ENCODE assay signal across 9 mouse cellular contexts in genomic region chr2:150678392-150678791, GRCm38 (mm10). TPM values are rescaled to one million over a fixed set of nuclear protein-coding genes. Genes with fewer than 3 reads are reported as not detected.
DNase-seq lines count a peak whose midpoint lies in the region; ATAC-seq and TF ChIP-seq lines count a peak whose summit lies in the region.
"Had no signal": no experiment of that assay in that cellular context is flagged by ENCODE, and none has a peak within 500 bp of the region (broad histone marks: within the 10 kb centered on the region; RNA-seq: fewer than 3 reads in every experiment).

No protein-coding gene starts in this region.

- H3K27ac ChIP-seq in heart, postnatal 0 days (ENCODE audit: low read depth) = no peak overlapping the region
- no peak overlapping the region for H3K27ac ChIP-seq in heart, embryonic 12.5 days (ENCODE audit: poor library complexity, severe bottlenecking)
- H3K27ac ChIP-seq in ES-Bruce4 (ENCODE audit: insufficient read depth, low read length) = no peak overlapping the region
- no peak overlapping the region for H3K27ac ChIP-seq in testis, adult 2 months (ENCODE audit: control insufficient read depth, insufficient read depth, low read depth, low read length)
- H3K27ac ChIP-seq: limb, embryonic 12.5 days had no signal

- no peaks in the 10 kb centered on the region for H3K36me3 ChIP-seq in heart, postnatal 0 days (replicated peaks; ENCODE audit: control insufficient read depth, insufficient read depth, low read length)
- no peaks in the 10 kb centered on the region for H3K36me3 ChIP-seq in heart, embryonic 12.5 days
- H3K36me3 ChIP-seq in ES-Bruce4 (ENCODE audit: control insufficient read depth, insufficient read depth, low read length, poor library complexity, severe bottlenecking) = no peaks in the 10 kb centered on the region
- H3K36me3 ChIP-seq in testis, adult 2 months (ENCODE audit: control insufficient read depth, insufficient read depth, low read length) = no peaks in the 10 kb centered on the region
- H3K36me3 ChIP-seq: limb, embryonic 12.5 days had no signal

- ATAC-seq in heart, postnatal 0 days (ENCODE audit: insufficient read depth, low read depth) = no peak
- no peak for ATAC-seq in heart, embryonic 12.5 days (ENCODE audit: insufficient number of reproducible peaks, low FRiP score)

- H3K4me3 ChIP-seq in heart, postnatal 0 days (ENCODE audit: low read depth, low read length) = no peak overlapping the region
- no peak overlapping the region for H3K4me3 ChIP-seq in heart, embryonic 12.5 days
- no peak overlapping the region for H3K4me3 ChIP-seq in ES-Bruce4 (ENCODE audit: low read depth, low read length)
- H3K4me3 ChIP-seq in testis, adult 2 months (ENCODE audit: control insufficient read depth, low read depth, low read length) = no peak overlapping the region
- H3K4me3 ChIP-seq: limb, embryonic 12.5 days had no signal

- TF ChIP-seq CTCF in heart, postnatal 0 days (IDR thresholded peaks at IDR 0.05; ENCODE audit: low read depth) = peak; percentile 90
- peak; percentile 46 for TF ChIP-seq CTCF in ES-Bruce4 (IDR thresholded peaks at IDR 0.05; ENCODE audit: low read depth, low read length)
- peak; percentile 44; the same call in 1 of the 2 replicates for TF ChIP-seq CTCF in testis, adult 2 months (IDR thresholded peaks at IDR 0.05; ENCODE audit: control insufficient read depth, insufficient read depth, insufficient replicate concordance, low read depth, low read length)

- no peaks in the 10 kb centered on the region for H3K4me1 ChIP-seq in heart, postnatal 0 days (ENCODE audit: control insufficient read depth, insufficient read depth)
- no peaks in the 10 kb centered on the region for H3K4me1 ChIP-seq in heart, embryonic 12.5 days (replicated peaks)
- no peaks in the 10 kb centered on the region for H3K4me1 ChIP-seq in ES-Bruce4 (ENCODE audit: control insufficient read depth, insufficient read depth, low read length)
- no peaks in the 10 kb centered on the region for H3K4me1 ChIP-seq in testis, adult 2 months (ENCODE audit: control insufficient read depth, insufficient read depth, low read length)
- H3K4me1 ChIP-seq: limb, embryonic 12.5 days had no signal

- no peak overlapping the region for H3K4me2 ChIP-seq in heart, postnatal 0 days (ENCODE audit: low read depth, low read length)
- H3K4me2 ChIP-seq in heart, embryonic 12.5 days = no peak overlapping the region
- H3K4me2 ChIP-seq: limb, embryonic 12.5 days had no signal

- H3K9ac ChIP-seq in heart, postnatal 0 days (replicated peaks; ENCODE audit: low read depth, low read length) = no peak overlapping the region
- H3K9ac ChIP-seq in heart, embryonic 12.5 days = no peak overlapping the region
- no peak overlapping the region; the same call in 1 of the 2 replicates for H3K9ac ChIP-seq in ES-Bruce4 (ENCODE audit: low read depth, poor library complexity, severe bottlenecking)
- H3K9ac ChIP-seq: limb, embryonic 12.5 days had no signal

- no peaks in the 10 kb centered on the region for H3K9me3 ChIP-seq in heart, postnatal 0 days (replicated peaks; ENCODE audit: control insufficient read depth, low read length)
- no peaks in the 10 kb centered on the region for H3K9me3 ChIP-seq in heart, embryonic 12.5 days (replicated peaks)
- H3K9me3 ChIP-seq in ES-Bruce4 (replicated peaks; ENCODE audit: control insufficient read depth, insufficient read depth, low read length, poor library complexity, severe bottlenecking) = no peaks in the 10 kb centered on the region
- H3K9me3 ChIP-seq: limb, embryonic 12.5 days had no signal

- TF ChIP-seq POLR2A in ES-Bruce4 (IDR thresholded peaks at IDR 0.05; ENCODE audit: insufficient read depth, low read length) = no peak
- TF ChIP-seq POLR2A in testis, adult 2 months (IDR thresholded peaks at IDR 0.05; ENCODE audit: control insufficient read depth, low read depth, low read length) = no peak

- no peak for TF ChIP-seq EP300 in heart, postnatal 0 days (IDR thresholded peaks at IDR 0.05; ENCODE audit: low read depth)
- no peak for TF ChIP-seq EP300 in ES-Bruce4 (IDR thresholded peaks at IDR 0.05; ENCODE audit: insufficient read depth, low read depth, low read length)

- no peaks in the 10 kb centered on the region for H3K27me3 ChIP-seq in heart, postnatal 0 days (ENCODE audit: control insufficient read depth, insufficient read depth, low read length)
- no peaks in the 10 kb centered on the region for H3K27me3 ChIP-seq in heart, embryonic 12.5 days (replicated peaks)
- no peaks in the 10 kb centered on the region for H3K27me3 ChIP-seq in ES-Bruce4 (ENCODE audit: control insufficient read depth, insufficient read depth, low read length, poor library complexity, severe bottlenecking)
- no peaks in the 10 kb centered on the region for H3K27me3 ChIP-seq in testis, adult 2 months (ENCODE audit: control insufficient read depth, insufficient read depth, low read length)

- DNase-seq in heart, postnatal 0 days (ENCODE audit: low spot score) = peak; percentile 62
- DNase-seq in cerebellum, adult 11-12 months = peak; percentile 23
- peak; percentile 86 for DNase-seq in forelimb bud, embryonic 11.5 days (ENCODE audit: low read depth, low spot score)
- peak; percentile 37 for DNase-seq in layer of hippocampus, adult 9-11 months
- peak; percentile 86 for DNase-seq in mesoderm, embryonic 11.5 days (ENCODE audit: low read depth, low spot score)

- 2% methylated on average over 3 of the region's 3 CpGs for WGBS in heart, postnatal 0 days
- WGBS in heart, embryonic 12.5 days = 8% methylated on average over 3 of the region's 3 CpGs

RNA-seq across cellular contexts. Expression of gene Acss1, which starts 10.1 kb away (rescaled TPM):
- 43.0 and 59.2 TPM in 2 replicates for total RNA-seq in heart, postnatal 0 days (2014; rRNA removed; ENCODE audit: low replicate concordance)
- 17.0 and 18.5 TPM in 2 replicates for polyA plus RNA-seq in heart, postnatal 0 days (2015; fragmentation: Nextera tagmentation; extraction: Ambion mirVana)
- 11.1 and 12.7 TPM in 2 replicates for polyA plus RNA-seq in heart, embryonic 12.5 days (2016; fragmentation: Nextera tagmentation; extraction: Ambion mirVana)
- 9.8 and 10.4 TPM in 2 replicates for polyA plus RNA-seq in ES-Bruce4 (2011; ENCODE audit: insufficient read depth, insufficient read length, low read depth, missing spikeins)
- polyA plus RNA-seq in testis, adult 2 months (2012; rRNA removed) = 9.7 and 14.6 TPM in 2 replicates

RNA-seq across cellular contexts. Expression of gene Vsx1, which starts 10.8 kb away (rescaled TPM):
- not detected in 2 replicates for total RNA-seq in heart, postnatal 0 days (2014; rRNA removed; ENCODE audit: low replicate concordance)
- polyA plus RNA-seq in heart, postnatal 0 days (2015; fragmentation: Nextera tagmentation; extraction: Ambion mirVana) = not detected in 2 replicates
- not detected in 2 replicates for polyA plus RNA-seq in heart, embryonic 12.5 days (2016; fragmentation: Nextera tagmentation; extraction: Ambion mirVana)
- 0.57 and 0.58 TPM in 2 replicates for polyA plus RNA-seq in ES-Bruce4 (2011; ENCODE audit: insufficient read depth, insufficient read length, low read depth, missing spikeins)
- polyA plus RNA-seq in testis, adult 2 months (2012; rRNA removed) = 0.02 TPM in 1 of 2 replicates, not detected in the other
- polyA plus RNA-seq: limb, embryonic 12.5 days had no signal

Comparison
In these comparisons a context has a peak if more than half of its experiments do, and no peak if none do; other contexts are left out.
1. DNase-seq: peak in every context shown above with its lines; median percentile 86 in forelimb bud, embryonic 11.5 days; 86 in mesoderm, embryonic 11.5 days; 62 in heart, postnatal 0 days; 37 in layer of hippocampus, adult 9-11 months; 23 in cerebellum, adult 11-12 months.